Mouse (Mus musculus): Measurements from ENCODE around the gene Adgrl3.
"Not testable (repeated sequence)": the region's sequence is repeated elsewhere in the genome, so short reads cannot be mapped to it uniquely, and the experiment has no call there.

The Adgrl3 gene

GRCm38 (mm10) chr5:81555149-81555548, 535.2 kb downstream of the Adgrl3 start:
- in situ Hi-C loops (cut with MboI, MseI) = not testable (repeated sequence)

GRCm38 (mm10) chr5:81556008-81556407, 536.1 kb downstream of the Adgrl3 start:
- in situ Hi-C loops (cut with MboI, MseI) = no loop called here

GRCm38 (mm10) chr5:81558965-81559364, 539.0 kb downstream of the Adgrl3 start:
- in situ Hi-C loops (cut with MboI, MseI) = no loop called here

- in situ Hi-C loops (cut with MboI, MseI) = no loop called here
Measured at GRCm38 (mm10) chr5:81564294-81564693, 544.4 kb downstream of the Adgrl3 start.

- in situ Hi-C loops (cut with MboI, MseI) = no loop called here
Measured at GRCm38 (mm10) chr5:81566577-81566976, 546.6 kb downstream of the Adgrl3 start.

GRCm38 (mm10) chr5:81568743-81569142, 548.8 kb downstream of the Adgrl3 start:
- in situ Hi-C loops (cut with MboI, MseI) = no loop called here

GRCm38 (mm10) chr5:81582886-81583285, 562.9 kb downstream of the Adgrl3 start:
- in situ Hi-C loops (cut with MboI, MseI) = no loop called here

GRCm38 (mm10) chr5:81583425-81583824, 563.5 kb downstream of the Adgrl3 start:
- in situ Hi-C loops (cut with MboI, MseI) = no loop called here

- in situ Hi-C loops (cut with MboI, MseI) = no loop called here
Measured at GRCm38 (mm10) chr5:81584945-81585344, 565.0 kb downstream of the Adgrl3 start.

- in situ Hi-C loops (cut with MboI, MseI) = no loop called here
Measured at GRCm38 (mm10) chr5:81590005-81590694, 570.2 kb downstream of the Adgrl3 start.

- in situ Hi-C loops (cut with MboI, MseI) = no loop called here
Measured at GRCm38 (mm10) chr5:81591481-81591880, 571.5 kb downstream of the Adgrl3 start.

GRCm38 (mm10) chr5:81593396-81593995, 573.6 kb downstream of the Adgrl3 start:
- in situ Hi-C loops (cut with MboI, MseI) = no loop called here

- in situ Hi-C loops (cut with MboI, MseI) = no loop called here
Measured at GRCm38 (mm10) chr5:81598041-81598440, 578.1 kb downstream of the Adgrl3 start.

- in situ Hi-C loops (cut with MboI, MseI) = no loop called here
Measured at GRCm38 (mm10) chr5:81602889-81603288, 583.0 kb downstream of the Adgrl3 start.

GRCm38 (mm10) chr5:81605646-81606045, 585.7 kb downstream of the Adgrl3 start:
- in situ Hi-C loops (cut with MboI, MseI) = no loop called here

GRCm38 (mm10) chr5:81610223-81610622, 590.3 kb downstream of the Adgrl3 start:
- in situ Hi-C loops (cut with MboI, MseI) = no loop called here

GRCm38 (mm10) chr5:81614674-81615073, 594.7 kb downstream of the Adgrl3 start:
- in situ Hi-C loops (cut with MboI, MseI) = no loop called here

- in situ Hi-C loops (cut with MboI, MseI) = no loop called here
Measured at GRCm38 (mm10) chr5:81621106-81621505, 601.2 kb downstream of the Adgrl3 start.

- in situ Hi-C loops (cut with MboI, MseI) = no loop called here
Measured at GRCm38 (mm10) chr5:81621715-81622114, 601.8 kb downstream of the Adgrl3 start.

GRCm38 (mm10) chr5:81623846-81624245, 603.9 kb downstream of the Adgrl3 start:
- in situ Hi-C loops (cut with MboI, MseI) = no loop called here

GRCm38 (mm10) chr5:81636169-81636568, 616.2 kb downstream of the Adgrl3 start:
- in situ Hi-C loops (cut with MboI, MseI) = no loop called here

GRCm38 (mm10) chr5:81638422-81638821, 618.5 kb downstream of the Adgrl3 start:
- in situ Hi-C loops (cut with MboI, MseI) = no loop called here

GRCm38 (mm10) chr5:81640118-81640517, 620.2 kb downstream of the Adgrl3 start:
- in situ Hi-C loops (cut with MboI, MseI) = no loop called here
